Mouse (Mus musculus) MEL (cell line): ENCODE data around the gene Dagla.

Experiments used
- BHLHE40 ChIP-seq: IDR thresholded peaks from 2 replicates; pipeline ENCODE4 v1.6.1; 2012; ENCODE audit warnings: low read depth, mild to moderate bottlenecking, inconsistent platforms, low read length, improper control_type of control experiment, borderline replicate concordance
- CHD1 ChIP-seq: IDR thresholded peaks from 2 replicates; pipeline ENCODE4 v1.6.1; 2012; ENCODE audit warnings: low read depth, mild to moderate bottlenecking, inconsistent platforms, low read length, improper control_type of control experiment
- CHD2 ChIP-seq: IDR thresholded peaks from 2 replicates; pipeline ENCODE4 v1.6.1; 2011; ENCODE audit warnings: low read length, improper control_type of control experiment
- CTCF ChIP-seq, 3 experiments: IDR thresholded peaks in 2 of 3; conservative IDR thresholded peaks in 1 of 3; 2 replicates each; pipeline ENCODE4 v1.5.1; 2011 to 2012; ENCODE audit warnings: low read length in 3 of 3, low read depth in 2 of 3, mild to moderate bottlenecking in 2 of 3, improper control_type of control experiment in 1 of 3, inconsistent platforms in 1 of 3, mixed read lengths in 1 of 3, moderate library complexity in 1 of 3; ENCODE audit not compliant: control insufficient read depth in 1 of 3, insufficient read depth in 1 of 3, poor library complexity in 1 of 3, severe bottlenecking in 1 of 3
- E2F4 ChIP-seq: IDR thresholded peaks from 2 replicates; pipeline ENCODE4 v1.6.1; 2011; ENCODE audit warnings: low read depth, low read length, improper control_type of control experiment, borderline replicate concordance
- ELF1 ChIP-seq: IDR thresholded peaks from 2 replicates; pipeline ENCODE4 v1.6.1; 2014; ENCODE audit warnings: low read depth, mild to moderate bottlenecking, inconsistent platforms, low read length, improper control_type of control experiment, moderate library complexity
- EP300 ChIP-seq, 2 experiments: IDR thresholded peaks; 2 replicates each; pipeline ENCODE4 v1.6.1; 2011; ENCODE audit warnings: improper control_type of control experiment in 2 of 2, low read length in 2 of 2, low read depth in 1 of 2, mild to moderate bottlenecking in 1 of 2
- JUND ChIP-seq: IDR thresholded peaks from 2 replicates; pipeline ENCODE4 v1.6.1; 2011; ENCODE audit warnings: low read depth, mild to moderate bottlenecking, improper control_type of control experiment, low read length
- MAZ ChIP-seq: IDR thresholded peaks from 2 replicates; pipeline ENCODE4 v1.6.1; 2012; ENCODE audit warnings: low read depth, mild to moderate bottlenecking, inconsistent platforms, low read length, improper control_type of control experiment
- TBP ChIP-seq: IDR thresholded peaks from 2 replicates; pipeline ENCODE4 v1.8.0; 2011; ENCODE audit warnings: low read depth, low read length, improper control_type of control experiment
- UBTF ChIP-seq: IDR thresholded peaks from 2 replicates; pipeline ENCODE4 v1.6.1; 2012; ENCODE audit warnings: low read depth, mild to moderate bottlenecking, inconsistent platforms, low read length, improper control_type of control experiment, moderate library complexity, borderline replicate concordance; ENCODE audit not compliant: insufficient read depth
- ZKSCAN1 ChIP-seq: IDR thresholded peaks from 2 replicates; pipeline ENCODE4 v1.6.1; 2012; ENCODE audit warnings: low read depth, mild to moderate bottlenecking, inconsistent platforms, low read length, improper control_type of control experiment, moderate library complexity

DNA sequence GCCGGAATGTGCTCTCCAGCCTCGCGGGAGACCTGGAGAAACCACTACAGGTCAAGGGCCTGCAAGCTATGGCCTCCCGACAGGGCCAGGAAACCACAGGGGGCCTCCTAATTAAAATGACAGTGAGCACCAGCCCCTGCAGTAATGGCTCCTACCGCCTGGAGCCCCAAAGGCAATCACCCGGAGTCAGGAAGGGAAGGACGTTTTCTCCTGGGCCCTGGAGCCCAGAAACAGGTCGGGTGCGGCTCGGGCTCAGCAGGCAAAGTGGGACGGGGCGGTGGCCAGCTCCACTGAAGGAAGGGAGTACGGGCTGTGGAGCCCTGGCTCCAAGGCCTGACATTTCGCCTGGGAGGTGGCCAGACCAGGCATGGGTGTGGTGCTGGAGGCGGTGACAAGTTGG lies 37.6 kb downstream of the Dagla start:
- TF ChIP-seq MAZ = no peak
- no peak for TF ChIP-seq TBP
- TF ChIP-seq CTCF (IDR thresholded peaks at IDR 0.05 in 2 of 3, conservative IDR thresholded peaks at IDR 0.05 in 1 of 3; ENCODE audit: control insufficient read depth in 1 of 3, insufficient read depth in 1 of 3, low read depth in 2 of 3, low read length in 3 of 3, poor library complexity in 1 of 3, severe bottlenecking in 1 of 3) = no peak
- TF ChIP-seq ZKSCAN1 = no peak
- no peak for TF ChIP-seq ELF1
- TF ChIP-seq UBTF = no peak
- TF ChIP-seq EP300 (IDR thresholded peaks at IDR 0.05; ENCODE audit: low read depth in 1 of 2, low read length in 2 of 2) = no peak
- no peak for TF ChIP-seq JUND
- no peak for TF ChIP-seq BHLHE40
- TF ChIP-seq E2F4 = no peak
- no peak for TF ChIP-seq CHD2
- no peak for TF ChIP-seq CHD1
